Comparison of ENCODE assay signal across 15 mouse cellular contexts in the genomic region with DNA sequence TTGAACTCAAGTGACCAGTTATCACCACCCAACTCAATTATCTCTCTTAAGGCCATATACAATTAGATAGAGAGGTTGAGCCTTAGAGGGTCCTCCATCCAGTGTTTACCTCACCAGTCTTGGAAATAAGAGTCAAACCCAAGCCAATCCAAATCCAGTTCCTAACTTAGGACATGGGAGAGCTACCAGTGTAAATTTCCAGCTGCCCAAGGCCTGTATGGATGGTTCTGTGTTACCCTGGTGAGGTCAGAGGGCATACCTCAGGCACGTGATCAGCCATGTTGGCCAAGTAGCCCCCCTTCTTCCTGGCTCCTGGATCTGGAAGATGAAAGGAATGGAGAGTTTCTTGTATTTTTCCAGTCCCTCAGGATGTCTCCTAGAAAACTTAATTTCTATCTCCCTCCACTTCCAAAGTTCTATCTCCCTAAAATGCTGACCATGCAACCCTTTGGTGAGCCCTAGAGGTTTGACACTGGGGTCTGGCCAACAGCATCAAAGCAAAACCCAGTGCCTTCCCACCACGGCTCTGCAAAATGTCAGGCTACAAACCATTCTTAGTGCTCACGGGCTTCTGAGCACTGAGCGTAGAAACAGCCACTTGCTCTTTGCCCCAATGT. TPM values are rescaled to one million over a fixed set of nuclear protein-coding genes. Genes with fewer than 3 reads are reported as not detected.
A peak's percentile ranks its signal among the peaks of the same experiment; 100 is the strongest.
DNase-seq lines count a peak whose midpoint lies in the region; ATAC-seq and TF ChIP-seq lines count a peak whose summit lies in the region.
"Had no signal": no experiment of that assay in that cellular context is flagged by ENCODE, and none has a peak within 500 bp of the region (broad histone marks: within the 10 kb centered on the region; RNA-seq: fewer than 3 reads in every experiment).

No protein-coding gene starts in this region.

- no peak for DNase-seq in kidney, postnatal 36 days
- no peak for DNase-seq in ES-E14 (ENCODE audit: low read depth, low spot score)
- no peak for DNase-seq in embryonic facial prominence, embryonic 10.5 days (ENCODE audit: low spot score)
- DNase-seq in left cerebral cortex, postnatal 25 days (ENCODE audit: low spot score in 2 of 2): no peak
- no peak for DNase-seq in adrenal gland, postnatal 36 days
- DNase-seq in frontal cortex, postnatal 36 days (ENCODE audit: low spot score in 2 of 2): no peak
- DNase-seq: adrenal gland, postnatal 10 days; cerebellum, adult 11 months; lung, adult 2 months had no signal

- H3K4me1 ChIP-seq in kidney, embryonic 15.5 days: peaks cover 44% of the 10 kb centered on the region
- peaks cover 0 to 14% of the 10 kb centered on the region in 2 experiments; a peak in 1 of 4 replicates for H3K4me1 ChIP-seq in ES-E14 (ENCODE audit: control insufficient read depth in 2 of 2, insufficient read depth in 2 of 2, low read length in 2 of 2, poor library complexity in 1 of 2)
- H3K4me1 ChIP-seq in embryonic facial prominence, embryonic 10.5 days: peaks cover 49% of the 10 kb centered on the region
- peaks cover 41% of the 10 kb centered on the region for H3K4me1 ChIP-seq in limb, embryonic 13.5 days

- whole genome bisulfite sequencing in kidney, embryonic 15.5 days: 70% methylated on average over 4 of the region's 4 CpGs
- 81% methylated on average over 4 of the region's 4 CpGs for WGBS in embryonic facial prominence, embryonic 10.5 days
- 80% methylated on average over 4 of the region's 4 CpGs for WGBS in limb, embryonic 13.5 days

- peak overlapping the region; percentile 68 for H3K4me2 ChIP-seq in kidney, embryonic 15.5 days
- peak overlapping the region; percentile 86 for H3K4me2 ChIP-seq in limb, embryonic 13.5 days (replicated peaks)

- H3K27me3 ChIP-seq in kidney, embryonic 15.5 days: no peaks in the 10 kb centered on the region
- no peaks in the 10 kb centered on the region for H3K27me3 ChIP-seq in embryonic facial prominence, embryonic 10.5 days (replicated peaks; ENCODE audit: low read depth, poor library complexity, severe bottlenecking)
- no peaks in the 10 kb centered on the region for H3K27me3 ChIP-seq in limb, embryonic 13.5 days

- peaks cover 49% of the 10 kb centered on the region for H3K36me3 ChIP-seq in kidney, embryonic 15.5 days
- H3K36me3 ChIP-seq in ES-E14 (ENCODE audit: control insufficient read depth, insufficient read depth, low read length, poor library complexity, severe bottlenecking): peaks cover 49% of the 10 kb centered on the region
- H3K36me3 ChIP-seq in embryonic facial prominence, embryonic 10.5 days (replicated peaks): peaks cover 68% of the 10 kb centered on the region
- H3K36me3 ChIP-seq in limb, embryonic 13.5 days: peaks cover 62% of the 10 kb centered on the region

- intact Hi-C loops in left cerebral cortex, postnatal 25 days (cut with DNase I): loop anchor here (10.0 kb wide), 1 partner anchor 387 kb away; the partner anchor contains the start of gene Slc2a6

- H3K9me3 ChIP-seq in kidney, embryonic 15.5 days (replicated peaks): no peaks in the 10 kb centered on the region
- no peaks in the 10 kb centered on the region for H3K9me3 ChIP-seq in ES-E14 (ENCODE audit: control insufficient read depth, insufficient read depth, low read depth, low read length)
- no peaks in the 10 kb centered on the region for H3K9me3 ChIP-seq in embryonic facial prominence, embryonic 10.5 days
- no peaks in the 10 kb centered on the region for H3K9me3 ChIP-seq in limb, embryonic 13.5 days

- in situ Hi-C loops in ES-E14 (cut with MboI; ENCODE audit: low sequenced_read_pairs in 2 of 2, unreplicated experiment in 2 of 2): no loop called here

- no peak for ATAC-seq in kidney, embryonic 15.5 days (replicated peaks; ENCODE audit: low FRiP score)
- ATAC-seq in limb, embryonic 13.5 days (ENCODE audit: low FRiP score, low read depth): no peak

- no peak overlapping the region for H3K9ac ChIP-seq in kidney, embryonic 15.5 days
- peak overlapping the region; percentile 99 for H3K9ac ChIP-seq in ES-E14 (ENCODE audit: insufficient read depth, low read depth, low read length, poor library complexity, severe bottlenecking)
- 0 out of 2 replicates have a peak overlapping the region, but pooled peaks have one; percentile 97 for H3K9ac ChIP-seq in limb, embryonic 13.5 days

- peak overlapping the region; percentile 23; the same call in 1 of the 2 replicates for H3K27ac ChIP-seq in kidney, embryonic 15.5 days
- peak overlapping the region; percentile 41 for H3K27ac ChIP-seq in ES-E14 (ENCODE audit: insufficient read depth, low read depth, low read length, poor library complexity, severe bottlenecking)
- no peak overlapping the region for H3K27ac ChIP-seq in embryonic facial prominence, embryonic 10.5 days (replicated peaks)
- no peak overlapping the region for H3K27ac ChIP-seq in limb, embryonic 13.5 days
- H3K27ac ChIP-seq: layer of hippocampus, adult 2 months had no signal

- H3K4me3 ChIP-seq in kidney, embryonic 15.5 days (replicated peaks): 0 out of 2 replicates have a peak overlapping the region, but pooled peaks have one; percentile 91
- H3K4me3 ChIP-seq in ES-E14 (ENCODE audit: insufficient read depth in 1 of 2, low read depth in 1 of 2, low read length in 2 of 2, poor library complexity in 1 of 2, severe bottlenecking in 1 of 2): peak overlapping the region in 1 of 2 experiments; percentile 86; a peak in 2 of 4 replicates
- peak overlapping the region; percentile 74; the same call in 1 of the 2 replicates for H3K4me3 ChIP-seq in embryonic facial prominence, embryonic 10.5 days
- H3K4me3 ChIP-seq in limb, embryonic 13.5 days: peak overlapping the region; percentile 82; the same call in 1 of the 2 replicates
- H3K4me3 ChIP-seq: layer of hippocampus, adult 2 months had no signal

TF ChIP-seq in ES-E14, 5 proteins besides CTCF, POLR2A, EP300 and RAD21:
- TF ChIP-seq CHD2 (IDR thresholded peaks at IDR 0.05; ENCODE audit: low read depth, low read length) (no peak), MAFK (IDR thresholded peaks at IDR 0.05; ENCODE audit: insufficient read depth, low read depth, low read length) (peak; percentile 69), HCFC1 (IDR thresholded peaks at IDR 0.05; ENCODE audit: borderline replicate concordance, insufficient read depth, low read length) (no peak), ZNF384 (IDR thresholded peaks at IDR 0.05; ENCODE audit: low read depth, low read length) (no peak), ZC3H11A (IDR thresholded peaks at IDR 0.05; ENCODE audit: borderline replicate concordance, low read depth, low read length) (no peak)

RNA-seq across cellular contexts. Expression of gene Fam69b, which starts 9.2 kb away (rescaled TPM):
- polyA plus RNA-seq in kidney, embryonic 15.5 days (2015; fragmentation: Nextera tagmentation; extraction: Ambion mirVana): 32.9 and 33.1 TPM in 2 replicates
- 24.6 and 46.6 TPM in 2 replicates for total RNA-seq in ES-E14 (2012; rRNA removed)
- 39.9 and 43.8 TPM in 2 replicates for polyA plus RNA-seq in embryonic facial prominence, embryonic 10.5 days (2016; fragmentation: Nextera tagmentation; extraction: Ambion mirVana)
- polyA plus RNA-seq in limb, embryonic 13.5 days (2015; fragmentation: Nextera tagmentation; extraction: Ambion mirVana): 61.0 and 61.5 TPM in 2 replicates
- 10 to 100 TPM; 78.4 to 84.8 TPM for total RNA-seq in left cerebral cortex, postnatal 25 days (2021)
- total RNA-seq in adrenal gland, postnatal 36 days (2021): 1 to 10 TPM; 5.8 to 8.8 TPM

RNA-seq across cellular contexts. Expression of gene Agpat2, which starts 33.2 kb away (rescaled TPM):
- 41.7 and 47.7 TPM in 2 replicates for polyA plus RNA-seq in kidney, embryonic 15.5 days (2015; fragmentation: Nextera tagmentation; extraction: Ambion mirVana)
- total RNA-seq in ES-E14 (2012; rRNA removed): 60.4 and 88.2 TPM in 2 replicates
- 12.4 and 12.9 TPM in 2 replicates for polyA plus RNA-seq in embryonic facial prominence, embryonic 10.5 days (2016; fragmentation: Nextera tagmentation; extraction: Ambion mirVana)
- 23.1 and 24.6 TPM in 2 replicates for polyA plus RNA-seq in limb, embryonic 13.5 days (2015; fragmentation: Nextera tagmentation; extraction: Ambion mirVana)
- 1 to 10 TPM in 1 of 2 experiments, under 1 TPM in 1; 0.85 to 1.2 TPM for total RNA-seq in left cerebral cortex, postnatal 25 days (2021)
- 100 to 1,000 TPM; 301 to 364 TPM for total RNA-seq in adrenal gland, postnatal 36 days (2021)

RNA-seq across cellular contexts. Expression of gene Lcn4, which starts 33.7 kb away (rescaled TPM):
- polyA plus RNA-seq in kidney, embryonic 15.5 days (2015; fragmentation: Nextera tagmentation; extraction: Ambion mirVana): not detected in 2 replicates
- total RNA-seq in ES-E14 (2012; rRNA removed): not detected in 2 replicates
- polyA plus RNA-seq in embryonic facial prominence, embryonic 10.5 days (2016; fragmentation: Nextera tagmentation; extraction: Ambion mirVana): not detected in 2 replicates
- polyA plus RNA-seq in limb, embryonic 13.5 days (2015; fragmentation: Nextera tagmentation; extraction: Ambion mirVana): not detected in 2 replicates
- not detected for total RNA-seq in left cerebral cortex, postnatal 25 days (2021)
- not detected for total RNA-seq in adrenal gland, postnatal 36 days (2021)
- total RNA-seq: adrenal gland, postnatal 10 days; gastrocnemius, postnatal 4 days; layer of hippocampus, adult 2 months had no signal
- polyA plus RNA-seq: embryonic facial prominence, embryonic 11.5 days; lung, adult 2 months had no signal

RNA-seq across cellular contexts. Expression of gene Gm20532, which starts 51.0 kb away (rescaled TPM):
- polyA plus RNA-seq in kidney, embryonic 15.5 days (2015; fragmentation: Nextera tagmentation; extraction: Ambion mirVana): not detected in 2 replicates
- not detected in 2 replicates for total RNA-seq in ES-E14 (2012; rRNA removed)
- not detected in 2 replicates for polyA plus RNA-seq in embryonic facial prominence, embryonic 10.5 days (2016; fragmentation: Nextera tagmentation; extraction: Ambion mirVana)
- not detected in 2 replicates for polyA plus RNA-seq in limb, embryonic 13.5 days (2015; fragmentation: Nextera tagmentation; extraction: Ambion mirVana)
- not detected for total RNA-seq in left cerebral cortex, postnatal 25 days (2021)
- total RNA-seq in adrenal gland, postnatal 36 days (2021): not detected
- total RNA-seq: adrenal gland, postnatal 10 days; gastrocnemius, postnatal 4 days; layer of hippocampus, adult 2 months had no signal
- polyA plus RNA-seq: embryonic facial prominence, embryonic 11.5 days; lung, adult 2 months; thymus, postnatal 0 days had no signal

RNA-seq across cellular contexts. Expression of gene Egfl7, which starts 57.6 kb away (rescaled TPM):
- polyA plus RNA-seq in kidney, embryonic 15.5 days (2015; fragmentation: Nextera tagmentation; extraction: Ambion mirVana): 218 and 219 TPM in 2 replicates
- 104 and 156 TPM in 2 replicates for total RNA-seq in ES-E14 (2012; rRNA removed)
- polyA plus RNA-seq in embryonic facial prominence, embryonic 10.5 days (2016; fragmentation: Nextera tagmentation; extraction: Ambion mirVana): 93.2 and 96.6 TPM in 2 replicates
- 103 and 105 TPM in 2 replicates for polyA plus RNA-seq in limb, embryonic 13.5 days (2015; fragmentation: Nextera tagmentation; extraction: Ambion mirVana)
- total RNA-seq in left cerebral cortex, postnatal 25 days (2021): 10 to 100 TPM; 68.0 to 81.4 TPM
- total RNA-seq in adrenal gland, postnatal 36 days (2021): 100 to 1,000 TPM in 1 of 2 experiments, 10 to 100 TPM in 1; 86.2 to 127 TPM

Comparison
In these comparisons a context has a peak if more than half of its experiments do, and no peak if none do; other contexts are left out.
1. H3K27ac ChIP-seq: peak in kidney, embryonic 15.5 days (single experiment) and ES-E14 (single experiment); none in embryonic facial prominence, embryonic 10.5 days (single experiment) and limb, embryonic 13.5 days (single experiment).
2. RNA of gene Agpat2, which starts 33.2 kb away (total RNA-seq): 301 to 364 TPM in adrenal gland, postnatal 36 days and 60.4 to 88.2 TPM in ES-E14; 0.85 to 1.2 TPM in left cerebral cortex, postnatal 25 days; every median in the first group is over 10 times any median in the second.